Mouse (Mus musculus) thymus, postnatal 25 days (tissue): ENCODE measurements around the gene Olfr324.

ENCODE experiments used
- DNase-seq: peaks from one replicate; pipeline ENCODE4 v3.0.0; 2022

Olfr324 gene

GRCm38 (mm10) chr11:58636376-58636977 is 41.6 kb downstream of the Olfr324 start:
- peak; percentile 57 for DNase-seq

DNA sequence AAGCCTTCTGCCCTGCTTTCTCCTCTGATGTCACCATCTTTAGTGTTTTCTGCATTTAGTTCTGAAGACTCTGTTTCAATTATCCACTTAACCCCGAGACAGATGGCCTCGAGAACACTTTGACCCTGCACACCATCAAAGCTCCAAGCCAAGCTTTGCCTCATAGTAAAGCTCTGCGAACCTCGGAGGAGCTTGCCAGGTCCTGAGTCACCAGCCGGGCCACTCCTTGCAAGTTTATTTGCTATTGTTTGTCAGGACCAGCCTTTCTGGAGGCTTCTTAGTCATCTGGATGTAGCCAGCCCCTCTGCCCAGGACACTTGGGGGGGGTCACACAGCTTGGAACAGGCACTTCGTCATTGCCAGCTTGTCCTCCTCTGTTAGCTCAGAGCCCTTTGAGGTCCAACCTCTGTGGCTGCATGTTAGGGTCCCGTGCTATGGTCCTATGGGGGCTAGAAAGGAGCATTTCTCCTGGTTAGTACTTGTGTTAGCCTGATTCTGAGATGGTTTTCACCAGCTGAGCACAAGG is 43.3 kb downstream of the Olfr324 start:
- no peak for DNase-seq

DNA sequence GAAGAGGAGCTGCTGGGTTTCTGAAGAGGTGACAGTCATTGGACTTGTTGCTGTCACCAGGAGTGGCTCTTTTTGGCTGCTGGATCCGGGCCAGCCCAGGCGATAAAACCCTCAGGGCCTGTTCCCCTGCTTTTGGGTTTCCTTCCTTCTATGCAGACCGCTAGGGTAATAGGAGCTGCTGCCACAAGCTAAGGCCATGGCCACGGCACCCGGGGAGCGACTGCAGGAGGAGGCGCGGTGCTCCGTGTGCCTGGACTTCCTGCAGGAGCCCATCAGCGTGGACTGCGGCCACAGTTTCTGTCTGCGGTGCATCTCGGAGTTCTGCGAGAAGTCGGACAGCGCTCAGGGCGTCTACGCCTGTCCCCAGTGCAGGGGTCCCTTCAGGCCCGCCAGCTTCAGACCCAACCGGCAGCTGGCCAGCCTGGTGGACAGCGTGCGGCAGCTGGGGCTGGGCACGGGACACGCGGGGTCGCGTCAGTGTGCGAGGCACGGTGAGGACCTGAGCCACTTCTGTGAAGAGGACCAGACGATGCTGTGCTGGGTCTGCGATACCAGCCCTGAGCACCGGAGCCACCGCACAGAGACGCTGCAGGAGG is 45.5 kb downstream of the Olfr324 start, which contains the start of gene Trim58:
TSS of gene Trim58 (plus strand) at position 194 of the 596 bp plus-strand sequence.
- no peak for DNase-seq

DNA sequence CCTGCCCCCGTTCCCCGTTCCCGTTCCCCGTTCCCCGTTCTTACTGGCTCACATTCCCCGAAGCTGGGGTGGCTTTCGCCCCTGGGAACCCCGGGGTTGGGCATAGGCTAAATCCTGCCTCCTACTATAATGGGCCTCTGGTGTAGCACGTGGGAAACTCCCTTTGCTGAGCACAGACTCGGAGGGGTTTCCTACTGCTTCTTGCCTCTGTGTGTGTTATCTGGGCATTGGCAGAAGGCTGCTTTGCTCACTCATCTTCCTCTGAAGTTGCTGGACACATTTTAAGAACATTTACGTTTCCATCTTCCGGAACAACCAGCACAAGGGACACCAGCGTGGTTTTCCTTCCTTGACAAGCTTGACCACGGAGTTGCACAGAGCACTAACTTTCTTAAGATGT is 46.1 kb downstream of the Olfr324 start:
- DNase-seq = no peak

DNA sequence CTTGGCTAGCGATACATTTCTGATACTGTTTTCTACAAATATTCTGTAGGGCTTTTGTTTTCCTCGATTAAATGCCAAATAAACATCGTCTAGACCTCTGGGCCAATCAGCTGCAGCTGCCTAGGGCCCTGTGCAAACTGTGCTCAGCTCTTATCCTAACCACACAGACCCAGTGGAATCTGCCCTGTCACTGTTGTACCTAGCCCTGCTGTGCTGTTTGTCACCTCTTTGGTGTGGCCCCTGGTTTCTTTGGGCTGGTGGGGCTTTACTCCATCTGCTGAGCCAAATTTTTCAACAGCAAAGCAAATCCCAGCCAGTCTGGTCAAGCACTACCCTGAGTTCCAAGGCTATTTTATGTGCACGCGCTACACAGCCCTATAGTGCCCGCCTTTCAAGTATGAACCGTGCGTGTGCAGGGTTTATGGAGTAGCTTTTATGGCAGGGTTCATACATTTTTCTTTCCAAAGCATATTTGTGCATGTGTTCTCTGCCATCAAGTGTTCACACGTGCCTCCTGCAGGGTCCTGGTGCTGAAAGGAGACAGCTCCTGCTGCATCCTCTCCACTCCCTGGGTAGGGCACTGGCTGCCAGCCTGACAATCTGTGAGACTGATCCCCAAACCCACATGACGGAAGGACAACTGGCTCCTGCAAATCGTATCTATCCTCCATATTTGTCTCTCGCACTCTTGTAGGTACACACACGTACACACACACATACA is 46.9 kb downstream of the Olfr324 start:
- DNase-seq = no peak

GRCm38 (mm10) chr11:58643350-58643749 is 48.4 kb downstream of the Olfr324 start:
- DNase-seq = peak; percentile 62
